Mouse (Mus musculus) embryonic facial prominence, embryonic 15.5 days (tissue): ENCODE results near the gene Hist1h2bq. TPM values are rescaled to one million over a fixed set of nuclear protein-coding genes. Genes with fewer than 3 reads are reported as not detected.
A peak's percentile ranks its signal among the peaks of the same experiment; 100 is the strongest.

ENCODE experiments used
- ATAC-seq: fragments of 200-750 bp; cut with Nextera tagmentation; 2 replicates; pipeline ENCODE4 v1.8.0; 2017; ENCODE audit warnings: low read depth, moderate TSS enrichment; ENCODE audit not compliant: insufficient number of reproducible peaks, low FRiP score, low TSS enrichment
- H3K27ac ChIP-seq: fragments of 300-500 bp; sonication (generic); replicated peaks from 2 replicates; pipeline ENCODE4 v1.5.1; 2015; ENCODE audit warnings: mild to moderate bottlenecking, inconsistent platforms
- H3K27me3 ChIP-seq: fragments of 300-500 bp; sonication (generic); 2 replicates; pipeline ENCODE4 v1.6.1; 2015; ENCODE audit warnings: inconsistent platforms
- H3K36me3 ChIP-seq: fragments of 300-500 bp; sonication (generic); 2 replicates; pipeline ENCODE4 v1.6.1; 2015; ENCODE audit warnings: mild to moderate bottlenecking, inconsistent platforms
- H3K4me1 ChIP-seq: fragments of 300-500 bp; sonication (generic); 2 replicates; pipeline ENCODE4 v1.6.1; 2015; ENCODE audit warnings: inconsistent platforms
- H3K4me2 ChIP-seq: fragments of 300-500 bp; sonication (generic); replicated peaks from 2 replicates; pipeline ENCODE4 v1.6.1; 2015; ENCODE audit warnings: mild to moderate bottlenecking, inconsistent platforms
- H3K4me3 ChIP-seq: fragments of 300-500 bp; sonication (generic); replicated peaks from 2 replicates; pipeline ENCODE4 v1.5.1; 2015; ENCODE audit warnings: mild to moderate bottlenecking, inconsistent platforms
- H3K9ac ChIP-seq: fragments of 300-500 bp; sonication (generic); 2 replicates; pipeline ENCODE4 v1.6.1; 2015; ENCODE audit warnings: inconsistent platforms
- H3K9me3 ChIP-seq: fragments of 300-500 bp; sonication (generic); replicated peaks from 2 replicates; pipeline ENCODE4 v1.6.1; 2016; ENCODE audit warnings: inconsistent platforms
- WGBS: fragments of 180-500 bp; shearing (Covaris S2); methylation state at CpG from one replicate; pipeline ENCODE4 v1.1.7; 2015; 5-methylcytosine and 5-hydroxymethylcytosine counted together
- microRNA-seq: library from miRNA; unstranded; fragments of <30 nt; microRNA quantifications from one replicate; pipeline ENCODE4, GENCODE M21; 2016; ENCODE audit warnings: borderline number of aligned reads
- polyA plus RNA-seq: library from polyadenylated mRNA; unstranded; fragments of >200 nt; fragmentation: Nextera tagmentation; extraction: Ambion mirVana; gene quantifications from 2 replicates; pipeline ENCODE4 v1.2.1, GENCODE M21; 2015

Hist1h2bq gene
- polyA plus RNA-seq, 1 experiment from 2014 or later: 12.0 TPM

DNA sequence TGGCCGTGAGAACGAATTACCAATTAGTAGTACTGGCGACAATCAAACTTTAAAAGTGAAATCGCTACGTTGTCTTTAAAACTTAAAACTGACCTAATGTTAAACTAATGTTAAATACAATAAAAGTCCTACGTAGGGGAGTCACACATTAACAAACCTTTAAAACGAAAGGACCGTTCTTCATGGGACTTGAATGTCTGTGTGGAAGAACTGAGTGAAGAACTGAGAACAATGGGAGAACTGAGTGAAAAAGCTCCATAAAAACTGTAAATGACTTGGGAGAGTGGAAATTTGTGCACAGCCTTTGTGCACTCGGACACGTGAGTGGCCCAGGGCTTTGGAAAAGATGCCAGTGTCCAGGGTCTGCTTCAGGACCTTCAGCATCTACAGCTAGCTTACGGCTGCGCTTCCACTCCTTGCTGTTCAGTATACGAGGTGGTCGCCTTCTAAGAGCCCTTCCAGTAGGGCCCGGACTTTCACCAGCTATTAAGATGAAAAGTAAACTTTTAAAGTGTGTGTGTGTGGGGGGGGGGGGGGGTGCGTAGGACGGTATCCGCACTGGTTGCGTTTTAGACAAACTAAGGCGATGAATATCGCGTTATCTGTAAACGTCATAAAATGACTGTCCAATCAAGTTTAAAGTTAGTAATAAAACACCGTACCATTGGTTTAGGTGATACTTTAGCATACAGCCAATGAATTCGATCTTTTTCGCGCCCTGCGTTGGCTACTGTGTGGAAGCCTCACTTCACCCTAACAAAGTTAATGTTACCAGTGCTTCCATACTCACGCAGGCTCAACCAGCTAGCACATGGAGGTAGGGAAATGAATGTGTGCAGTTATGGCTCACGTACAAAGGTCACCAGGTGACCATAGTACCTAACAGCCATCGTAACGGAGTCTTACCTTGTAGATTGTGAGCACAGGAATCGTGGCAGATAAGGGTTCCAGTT is 30.9 kb downstream of the Hist1h2bq start:
- H3K27ac ChIP-seq: peak overlapping the region; percentile 95
- H3K9me3 ChIP-seq: no peaks in the 10 kb centered on the region
- ATAC-seq: peak; percentile 88
- H3K36me3 ChIP-seq: no peaks in the 10 kb centered on the region
- H3K4me2 ChIP-seq: peak overlapping the region; percentile 93
- H3K9ac ChIP-seq: peak overlapping the region; percentile 69
- peaks cover 32% of the 10 kb centered on the region for H3K4me1 ChIP-seq
- H3K4me3 ChIP-seq: peak overlapping the region; percentile 57
- 3% methylated on average over 33 of the region's 33 CpGs for WGBS
- no peaks in the 10 kb centered on the region for H3K27me3 ChIP-seq

Small RNAs within 50 kb of the gene (microRNA-seq; reads per million reads assigned to microRNA genes)
- not detected for gene Gm19658
- gene Gm44346: not detected
- gene Gm44466: not detected

Other genes with a start within 250 kb of the Hist1h2bq start
- gene Olfr1364, start 228.4 kb downstream of the Hist1h2bq start, polyA plus RNA-seq: 0.11 TPM in 1 of 2 replicates, not detected in the other
- 0.13 TPM in 1 of 2 replicates, not detected in the other for gene Olfr1362, start 196.2 kb downstream of the Hist1h2bq start, polyA plus RNA-seq
- not detected in 2 replicates for gene Olfr11, start 167.7 kb downstream of the Hist1h2bq start, polyA plus RNA-seq
- gene Olfr1361, start 146.8 kb downstream of the Hist1h2bq start, polyA plus RNA-seq: 0.48 and 0.68 TPM in 2 replicates
- not detected in 2 replicates for gene Olfr1360, start 132.8 kb downstream of the Hist1h2bq start, polyA plus RNA-seq
- 0.05 and 0.27 TPM in 2 replicates for gene Olfr1359, start 112.1 kb downstream of the Hist1h2bq start, polyA plus RNA-seq
- gene Hist1h2bl, start 94.1 kb downstream of the Hist1h2bq start, polyA plus RNA-seq: 0.60 and 2.0 TPM in 2 replicates
- gene Hist1h2ai, start 93.8 kb downstream of the Hist1h2bq start, polyA plus RNA-seq: 6.9 and 13.7 TPM in 2 replicates
- gene Hist1h3h, start 92.5 kb downstream of the Hist1h2bq start, polyA plus RNA-seq: 6.6 and 7.1 TPM in 2 replicates
- 1.8 and 4.1 TPM in 2 replicates for gene Hist1h2bm, start 88.2 kb downstream of the Hist1h2bq start, polyA plus RNA-seq
- 1.7 and 1.9 TPM in 2 replicates for gene Hist1h4j, start 75.1 kb downstream of the Hist1h2bq start, polyA plus RNA-seq
- 1.5 and 2.9 TPM in 2 replicates for gene Hist1h4k, start 59.7 kb downstream of the Hist1h2bq start, polyA plus RNA-seq
- gene Hist1h2ak, start 56.4 kb downstream of the Hist1h2bq start, polyA plus RNA-seq: 16.1 and 25.2 TPM in 2 replicates
- gene Hist1h2bn, start 56.1 kb downstream of the Hist1h2bq start, polyA plus RNA-seq: 3.4 and 3.6 TPM in 2 replicates
- gene Hist1h1b, start 29.6 kb downstream of the Hist1h2bq start, polyA plus RNA-seq: 16.8 and 19.6 TPM in 2 replicates
- gene Hist1h3i, start 26.8 kb downstream of the Hist1h2bq start, polyA plus RNA-seq: 86.2 and 99.0 TPM in 2 replicates
- gene Hist1h2an, start 23.0 kb downstream of the Hist1h2bq start, polyA plus RNA-seq: 2.5 and 10.7 TPM in 2 replicates
- gene Hist1h2bp, start 22.7 kb downstream of the Hist1h2bq start, polyA plus RNA-seq: 1.0 and 2.8 TPM in 2 replicates
- not detected in 2 replicates for gene Hist1h2ao, start 268 bp upstream of the Hist1h2bq start, polyA plus RNA-seq
- gene Hist1h4m, start 1.5 kb upstream of the Hist1h2bq start, polyA plus RNA-seq: not detected in 2 replicates
- 10.7 and 11.9 TPM in 2 replicates for gene Hist1h4n, start 22.0 kb upstream of the Hist1h2bq start, polyA plus RNA-seq
- 2,761 and 2,921 TPM in 2 replicates for gene Hist1h2ap, start 23.3 kb upstream of the Hist1h2bq start, polyA plus RNA-seq
- 14.2 and 14.7 TPM in 2 replicates for gene Hist1h2br, start 23.5 kb upstream of the Hist1h2bq start, polyA plus RNA-seq
- 7.7 and 9.0 TPM in 2 replicates for gene Zfp184, start 134.9 kb upstream of the Hist1h2bq start, polyA plus RNA-seq
- gene Pom121l2, start 171.0 kb upstream of the Hist1h2bq start, polyA plus RNA-seq: 0.29 TPM in 2 replicates
- 1.2 and 1.8 TPM in 2 replicates for gene Prss16, start 199.5 kb upstream of the Hist1h2bq start, polyA plus RNA-seq
- 2.8 and 17.2 TPM in 2 replicates for gene Hist1h2ah, start 225.4 kb upstream of the Hist1h2bq start, polyA plus RNA-seq
- 3.1 and 4.0 TPM in 2 replicates for gene Hist1h2bk, start 225.7 kb upstream of the Hist1h2bq start, polyA plus RNA-seq
- gene Hist1h4i, start 231.2 kb upstream of the Hist1h2bq start, polyA plus RNA-seq: 17.5 and 20.6 TPM in 2 replicates
- 33.6 and 33.8 TPM in 2 replicates for gene Hist1h2ag, start 232.7 kb upstream of the Hist1h2bq start, polyA plus RNA-seq
- 5.7 and 6.9 TPM in 2 replicates for gene Hist1h2bj, start 233.0 kb upstream of the Hist1h2bq start, polyA plus RNA-seq